Mouse (Mus musculus) spleen, embryonic (tissue): Measurements from ENCODE around the gene Cdhr3.
"Not testable (repeated sequence)": the region's sequence is repeated elsewhere in the genome, so short reads cannot be mapped to it uniquely, and the experiment has no call there.

Source experiments
- CTCF ChIA-PET: fragments of 350-600 bp; sonication (Branson Sonifier 250); formaldehyde crosslinking; loops from one replicate; lab custom pipeline; 2022; lab: Charles Lee

Cdhr3 gene

GRCm38 (mm10) chr12:33083362-33083761 is 9.3 kb downstream of the Cdhr3 start:
- CTCF ChIA-PET, result interaction anchor here (0.7 kb wide), 1 partner anchor 15 kb away, joined by 5 read pairs; no protein-coding TSS in a partner anchor

- CTCF ChIA-PET, result no interaction called here
Observed at GRCm38 (mm10) chr12:33076309-33076708, 16.4 kb downstream of the Cdhr3 start.

- CTCF ChIA-PET, result interaction anchor here (0.5 kb wide), 1 partner anchor 245 kb away, joined by 5 read pairs; no protein-coding TSS in a partner anchor
Observed at GRCm38 (mm10) chr12:33071901-33072672, 20.6 kb downstream of the Cdhr3 start.

- CTCF ChIA-PET, result no interaction called here
Observed at GRCm38 (mm10) chr12:33068977-33069376, 23.7 kb downstream of the Cdhr3 start.

- CTCF ChIA-PET, result no interaction called here
Observed at GRCm38 (mm10) chr12:33066355-33066754, 26.3 kb downstream of the Cdhr3 start.

GRCm38 (mm10) chr12:33065162-33065561 is 27.5 kb downstream of the Cdhr3 start:
- CTCF ChIA-PET, result interaction anchor here (0.5 kb wide), 1 partner anchor 1384 kb away, joined by 3 read pairs; no protein-coding TSS in a partner anchor

GRCm38 (mm10) chr12:33064266-33064665 is 28.4 kb downstream of the Cdhr3 start:
- CTCF ChIA-PET, result no interaction called here

GRCm38 (mm10) chr12:33063250-33063649 is 29.4 kb downstream of the Cdhr3 start:
- CTCF ChIA-PET, result no interaction called here

GRCm38 (mm10) chr12:33062379-33062778 is 30.3 kb downstream of the Cdhr3 start:
- CTCF ChIA-PET, result not testable (repeated sequence)

GRCm38 (mm10) chr12:33061651-33062050 is 31.0 kb downstream of the Cdhr3 start:
- CTCF ChIA-PET, result no interaction called here

GRCm38 (mm10) chr12:33057231-33058048 is 35.2 kb downstream of the Cdhr3 start:
- CTCF ChIA-PET, result interaction anchor here (0.6 kb wide), 1 partner anchor 31 kb away, joined by 3 read pairs; no protein-coding TSS in a partner anchor

- CTCF ChIA-PET, result interaction anchor here (0.5 kb wide), 1 partner anchor 654 kb away, joined by 3 read pairs; no protein-coding TSS in a partner anchor
Observed at GRCm38 (mm10) chr12:33056574-33056973, 36.1 kb downstream of the Cdhr3 start.

- CTCF ChIA-PET, result no interaction called here
Observed at GRCm38 (mm10) chr12:33056074-33056473, 36.6 kb downstream of the Cdhr3 start.

GRCm38 (mm10) chr12:33053746-33054145 is 38.9 kb downstream of the Cdhr3 start:
- CTCF ChIA-PET, result no interaction called here

- CTCF ChIA-PET, result no interaction called here
Observed at GRCm38 (mm10) chr12:33053311-33053710, 39.4 kb downstream of the Cdhr3 start.

- CTCF ChIA-PET, result no interaction called here
Observed at GRCm38 (mm10) chr12:33048391-33048790, 44.3 kb downstream of the Cdhr3 start.

GRCm38 (mm10) chr12:33046434-33046833 is 46.2 kb downstream of the Cdhr3 start:
- CTCF ChIA-PET, result no interaction called here

GRCm38 (mm10) chr12:33045533-33046361 is 46.9 kb downstream of the Cdhr3 start:
- CTCF ChIA-PET, result no interaction called here

GRCm38 (mm10) chr12:33041476-33041875 is 51.2 kb downstream of the Cdhr3 start:
- CTCF ChIA-PET, result no interaction called here

- CTCF ChIA-PET, result interaction anchor here (0.5 kb wide), 1 partner anchor 15 kb away, joined by 7 read pairs; no protein-coding TSS in a partner anchor
Observed at GRCm38 (mm10) chr12:33040811-33041210, 51.9 kb downstream of the Cdhr3 start.

- CTCF ChIA-PET, result no interaction called here
Observed at GRCm38 (mm10) chr12:33038676-33039075, 54.0 kb downstream of the Cdhr3 start.
